Mouse (Mus musculus): ENCODE measurements around the gene Irf4. TPM values are rescaled to one million over a fixed set of nuclear protein-coding genes. Genes with fewer than 3 reads are reported as not detected.

The Irf4 gene
- 0.06 and 0.13 TPM in 2 replicates for polyA plus RNA-seq (2015; fragmentation: Nextera tagmentation; extraction: Ambion mirVana)

DNA sequence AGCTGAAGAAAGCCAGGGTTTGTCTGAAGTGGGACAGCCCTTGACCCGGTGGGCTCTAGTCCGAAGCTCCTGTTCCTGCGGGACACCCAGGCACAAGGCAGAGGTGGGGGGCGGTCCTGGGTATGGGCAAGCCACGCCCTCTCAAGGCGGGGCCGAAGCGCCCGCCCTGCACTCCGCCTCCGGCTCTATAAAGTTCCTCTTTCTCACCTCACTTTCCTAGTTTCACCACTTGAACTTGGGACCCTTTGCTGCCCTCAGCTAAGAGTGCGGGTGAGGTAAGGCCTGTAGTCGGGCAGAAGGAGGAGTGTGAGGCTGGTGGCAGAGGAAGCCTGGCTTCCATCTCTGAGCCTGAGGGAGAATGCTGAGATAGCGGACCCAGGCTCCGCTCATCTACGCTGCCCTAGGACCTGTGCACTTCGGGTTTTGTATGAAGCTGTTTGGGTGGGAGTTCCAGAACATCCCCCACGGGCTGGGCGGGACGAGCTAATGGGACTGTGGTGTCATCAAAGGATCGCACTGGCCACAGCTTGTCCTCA, at the start of gene Irf4:
Irf4 (plus strand) TSS at position 206 of the 536 bp plus-strand sequence.
- under 1% methylated on average over 21 of the region's 21 CpGs for WGBS
- no peaks in the 10 kb centered on the region for H3K36me3 ChIP-seq
- H3K27me3 ChIP-seq, result peaks cover 72% of the 10 kb centered on the region
- H3K4me3 ChIP-seq, result peak within 1 kb of the TSS; percentile 36
- H3K9ac ChIP-seq, result peak within 1 kb of the TSS; percentile 23; the same call in 1 of the 2 replicates
- ATAC-seq (ENCODE audit: low read depth), result peak; percentile 76; the same call in 1 of the 2 replicates
- no peaks in the 10 kb centered on the region for H3K9me3 ChIP-seq
- H3K27ac ChIP-seq (replicated peaks), result no peak within 1 kb of the TSS
- peak within 1 kb of the TSS; percentile 62 for H3K4me2 ChIP-seq
- peaks cover 28% of the 10 kb centered on the region for H3K4me1 ChIP-seq (replicated peaks)

- no peak for ATAC-seq (ENCODE audit: low read depth)
- H3K9me3 ChIP-seq, result no peaks in the 10 kb centered on the region
- H3K27me3 ChIP-seq, result no peaks in the 10 kb centered on the region
- 94% methylated on average over 5 of the region's 5 CpGs for WGBS
- H3K9ac ChIP-seq, result no peak overlapping the region
- no peak overlapping the region for H3K27ac ChIP-seq (replicated peaks)
- H3K4me2 ChIP-seq, result no peak overlapping the region
- no peak overlapping the region for H3K4me3 ChIP-seq
- H3K36me3 ChIP-seq, result no peaks in the 10 kb centered on the region; the same call in 1 of the 2 replicates
- no peaks in the 10 kb centered on the region for H3K4me1 ChIP-seq (replicated peaks)
Measured at GRCm38 (mm10) chr13:30702695-30703094, 46.3 kb upstream of the Irf4 start.

- WGBS, result 87% methylated on average over 8 of the region's 8 CpGs
- no peak overlapping the region for H3K4me2 ChIP-seq
- H3K27me3 ChIP-seq, result no peaks in the 10 kb centered on the region
- no peaks in the 10 kb centered on the region for H3K9me3 ChIP-seq
- no peak overlapping the region for H3K27ac ChIP-seq (replicated peaks)
- H3K36me3 ChIP-seq, result peaks cover 8% of the 10 kb centered on the region; the same call in 1 of the 2 replicates
- no peak for ATAC-seq (ENCODE audit: low read depth)
- no peak overlapping the region for H3K9ac ChIP-seq
- H3K4me1 ChIP-seq (replicated peaks), result no peaks in the 10 kb centered on the region
- H3K4me3 ChIP-seq, result no peak overlapping the region
Measured at GRCm38 (mm10) chr13:30704246-30705095, 44.6 kb upstream of the Irf4 start.

GRCm38 (mm10) chr13:30711066-30711465, 38.0 kb upstream of the Irf4 start:
- no peak overlapping the region for H3K4me3 ChIP-seq
- no peak overlapping the region for H3K4me2 ChIP-seq
- no peak overlapping the region for H3K9ac ChIP-seq
- ATAC-seq (ENCODE audit: low read depth), result no peak
- no peaks in the 10 kb centered on the region for H3K27me3 ChIP-seq
- H3K27ac ChIP-seq (replicated peaks), result no peak overlapping the region
- H3K4me1 ChIP-seq (replicated peaks), result no peaks in the 10 kb centered on the region
- no peaks in the 10 kb centered on the region for H3K9me3 ChIP-seq
- H3K36me3 ChIP-seq, result peaks cover 14% of the 10 kb centered on the region; the same call in 1 of the 2 replicates
- 85% methylated on average over 2 of the region's 2 CpGs for WGBS

GRCm38 (mm10) chr13:30711711-30712110, 37.3 kb upstream of the Irf4 start:
- H3K4me2 ChIP-seq, result no peak overlapping the region
- no peaks in the 10 kb centered on the region for H3K9me3 ChIP-seq
- no peaks in the 10 kb centered on the region for H3K4me1 ChIP-seq (replicated peaks)
- no peak for ATAC-seq (ENCODE audit: low read depth)
- H3K9ac ChIP-seq, result no peak overlapping the region
- no peak overlapping the region for H3K27ac ChIP-seq (replicated peaks)
- H3K36me3 ChIP-seq, result peaks cover 14% of the 10 kb centered on the region; the same call in 1 of the 2 replicates
- no peaks in the 10 kb centered on the region for H3K27me3 ChIP-seq
- H3K4me3 ChIP-seq, result no peak overlapping the region
- 94% methylated on average over 3 of the region's 3 CpGs for WGBS

- no peaks in the 10 kb centered on the region for H3K4me1 ChIP-seq (replicated peaks)
- ATAC-seq (ENCODE audit: low read depth), result no peak
- H3K4me2 ChIP-seq, result no peak overlapping the region
- 85% methylated on average over 6 of the region's 6 CpGs for WGBS
- H3K27me3 ChIP-seq, result no peaks in the 10 kb centered on the region
- H3K36me3 ChIP-seq, result peaks cover 14% of the 10 kb centered on the region; the same call in 1 of the 2 replicates
- H3K27ac ChIP-seq (replicated peaks), result no peak overlapping the region
- H3K9me3 ChIP-seq, result no peaks in the 10 kb centered on the region
- no peak overlapping the region for H3K9ac ChIP-seq
- H3K4me3 ChIP-seq, result no peak overlapping the region
Measured at GRCm38 (mm10) chr13:30712280-30712679, 36.7 kb upstream of the Irf4 start.

GRCm38 (mm10) chr13:30713621-30714020, 35.4 kb upstream of the Irf4 start:
- H3K36me3 ChIP-seq, result peaks cover 13% of the 10 kb centered on the region; the same call in 1 of the 2 replicates

GRCm38 (mm10) chr13:30714552-30714951, 34.5 kb upstream of the Irf4 start:
- H3K4me2 ChIP-seq, result no peak overlapping the region
- no peak overlapping the region for H3K4me3 ChIP-seq
- no peak overlapping the region for H3K9ac ChIP-seq
- no peaks in the 10 kb centered on the region for H3K4me1 ChIP-seq (replicated peaks)
- no peaks in the 10 kb centered on the region for H3K9me3 ChIP-seq
- ATAC-seq (ENCODE audit: low read depth), result no peak
- 90% methylated on average over 6 of the region's 6 CpGs for WGBS
- H3K27me3 ChIP-seq, result no peaks in the 10 kb centered on the region
- 0 out of 2 replicates have a peak, but pooled peaks cover 6% of the 10 kb centered on the region for H3K36me3 ChIP-seq
- H3K27ac ChIP-seq (replicated peaks), result no peak overlapping the region

More at GRCm38 (mm10) chr13:30713621-30714020, 35.4 kb upstream of the Irf4 start:
- ATAC-seq (ENCODE audit: low read depth), result no peak
- Histone ChIP-seq H3K4me3 (no peak overlapping the region), H3K9me3 (no peaks in the 10 kb centered on the region), H3K9ac (no peak overlapping the region), H3K27me3 (no peaks in the 10 kb centered on the region), H3K4me2 (no peak overlapping the region), H3K4me1 (replicated peaks) (no peaks in the 10 kb centered on the region), H3K27ac (replicated peaks) (no peak overlapping the region)
- 88% methylated on average over 3 of the region's 3 CpGs for WGBS

DNA sequence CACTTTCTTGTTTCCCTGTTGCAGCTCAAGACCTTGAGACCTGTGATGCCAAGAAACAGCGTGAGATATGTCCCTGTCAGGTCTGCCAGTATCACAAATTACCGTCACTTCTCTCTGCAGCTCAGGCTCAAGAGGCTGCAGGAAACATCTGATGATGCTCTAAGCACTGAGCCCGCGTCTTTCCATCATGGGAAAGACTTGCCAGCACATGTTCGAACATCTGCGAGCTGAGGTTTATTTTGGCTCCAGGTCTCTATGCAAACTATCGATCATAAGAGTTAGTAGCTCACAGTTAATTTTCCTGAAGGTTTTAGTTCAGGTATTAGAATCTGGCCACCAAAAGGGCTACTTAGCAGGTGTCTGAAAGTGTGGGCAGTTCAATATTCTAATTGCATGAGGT, 34.0 kb upstream of the Irf4 start:
- no peaks in the 10 kb centered on the region for H3K27me3 ChIP-seq
- H3K9ac ChIP-seq, result no peak overlapping the region
- no peaks in the 10 kb centered on the region for H3K4me1 ChIP-seq (replicated peaks)
- WGBS, result 88% methylated on average over 7 of the region's 7 CpGs
- no peak overlapping the region for H3K27ac ChIP-seq (replicated peaks)
- H3K4me3 ChIP-seq, result no peak overlapping the region
- no peaks in the 10 kb centered on the region for H3K9me3 ChIP-seq
- 0 out of 2 replicates have a peak, but pooled peaks cover 6% of the 10 kb centered on the region for H3K36me3 ChIP-seq
- no peak overlapping the region for H3K4me2 ChIP-seq
- ATAC-seq (ENCODE audit: low read depth), result no peak

- Histone ChIP-seq H3K36me3 (0 out of 2 replicates have a peak, but pooled peaks cover 6% of the 10 kb centered on the region), H3K4me2 (no peak overlapping the region), H3K4me3 (no peak overlapping the region), H3K9ac (no peak overlapping the region), H3K27ac (replicated peaks) (no peak overlapping the region), H3K27me3 (no peaks in the 10 kb centered on the region), H3K4me1 (replicated peaks) (no peaks in the 10 kb centered on the region), H3K9me3 (no peaks in the 10 kb centered on the region)
- no peak for ATAC-seq (ENCODE audit: low read depth)
- 86% methylated on average over 4 of the region's 4 CpGs for WGBS
Measured at GRCm38 (mm10) chr13:30715573-30715972, 33.5 kb upstream of the Irf4 start.

DNA sequence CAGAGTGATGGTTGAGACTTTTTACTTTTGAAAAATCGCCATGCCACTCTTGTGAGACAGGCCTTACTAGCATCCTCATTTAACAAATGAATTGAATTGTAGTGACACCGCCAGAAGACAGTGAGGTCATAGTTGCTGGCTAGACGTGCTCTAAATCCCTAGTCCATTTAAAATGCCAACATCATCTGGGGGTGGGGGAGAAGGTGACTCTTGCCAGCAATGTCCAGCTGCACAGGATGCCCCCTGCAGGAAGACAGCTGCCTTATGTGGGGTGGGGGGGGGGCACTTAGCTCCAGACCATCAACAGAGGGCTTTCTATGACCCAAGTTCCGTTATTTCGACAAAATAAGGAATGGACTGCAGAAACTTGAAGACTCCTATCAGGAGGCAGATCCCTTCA, 32.4 kb upstream of the Irf4 start:
- 70% methylated on average over 5 of the region's 5 CpGs for WGBS
- H3K27ac ChIP-seq (replicated peaks), result no peak overlapping the region
- H3K9me3 ChIP-seq, result no peaks in the 10 kb centered on the region
- H3K27me3 ChIP-seq, result no peaks in the 10 kb centered on the region
- no peak for ATAC-seq (ENCODE audit: low read depth)
- 0 out of 2 replicates have a peak, but pooled peaks cover 2% of the 10 kb centered on the region for H3K36me3 ChIP-seq
- H3K4me3 ChIP-seq, result no peak overlapping the region
- no peak overlapping the region for H3K4me2 ChIP-seq
- no peak overlapping the region for H3K9ac ChIP-seq
- H3K4me1 ChIP-seq (replicated peaks), result no peaks in the 10 kb centered on the region

DNA sequence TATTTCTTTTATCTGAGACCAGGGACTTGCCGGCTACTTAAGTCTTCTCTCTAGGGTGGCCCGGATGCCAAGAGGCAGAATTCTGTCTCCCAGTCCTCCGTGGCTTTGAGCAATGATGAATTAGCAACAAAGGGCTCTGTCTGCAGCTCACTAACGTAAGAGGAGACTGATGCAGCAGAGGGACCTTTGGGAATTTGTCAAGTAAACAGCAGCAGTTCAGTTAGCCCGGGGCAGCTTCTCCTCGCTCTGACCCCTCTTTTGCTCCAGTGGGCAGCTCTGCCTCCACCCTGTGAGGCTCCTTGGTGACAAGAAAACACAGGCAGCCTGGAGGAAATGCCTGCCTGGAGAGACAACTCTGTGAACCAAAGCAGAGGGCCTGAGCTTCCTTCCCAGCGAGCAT, 26.4 kb upstream of the Irf4 start:
- 0 out of 2 replicates have a peak overlapping the region, but pooled peaks have one; percentile 0 for H3K4me2 ChIP-seq
- H3K9me3 ChIP-seq, result no peaks in the 10 kb centered on the region
- H3K27ac ChIP-seq (replicated peaks), result no peak overlapping the region
- H3K9ac ChIP-seq, result no peak overlapping the region
- no peaks in the 10 kb centered on the region for H3K36me3 ChIP-seq
- ATAC-seq (ENCODE audit: low read depth), result no peak
- 30% methylated on average over 7 of the region's 7 CpGs for WGBS
- H3K27me3 ChIP-seq, result no peaks in the 10 kb centered on the region
- H3K4me1 ChIP-seq (replicated peaks), result peaks cover 7% of the 10 kb centered on the region
- H3K4me3 ChIP-seq, result no peak overlapping the region

All from neural tube, embryonic 13.5 days (tissue).